Mouse (Mus musculus) ES-Bruce4 (cell line): ENCODE data around the gene Tram2.

ENCODE experiments used
- CTCF ChIP-seq: IDR thresholded peaks from one replicate; pipeline ENCODE4 v1.8.1; 2011; ENCODE audit warnings: low read depth, low read length
- POLR2A ChIP-seq: IDR thresholded peaks from one replicate; pipeline ENCODE4 v1.8.1; 2011; ENCODE audit warnings: low read length; ENCODE audit not compliant: insufficient read depth

DNA sequence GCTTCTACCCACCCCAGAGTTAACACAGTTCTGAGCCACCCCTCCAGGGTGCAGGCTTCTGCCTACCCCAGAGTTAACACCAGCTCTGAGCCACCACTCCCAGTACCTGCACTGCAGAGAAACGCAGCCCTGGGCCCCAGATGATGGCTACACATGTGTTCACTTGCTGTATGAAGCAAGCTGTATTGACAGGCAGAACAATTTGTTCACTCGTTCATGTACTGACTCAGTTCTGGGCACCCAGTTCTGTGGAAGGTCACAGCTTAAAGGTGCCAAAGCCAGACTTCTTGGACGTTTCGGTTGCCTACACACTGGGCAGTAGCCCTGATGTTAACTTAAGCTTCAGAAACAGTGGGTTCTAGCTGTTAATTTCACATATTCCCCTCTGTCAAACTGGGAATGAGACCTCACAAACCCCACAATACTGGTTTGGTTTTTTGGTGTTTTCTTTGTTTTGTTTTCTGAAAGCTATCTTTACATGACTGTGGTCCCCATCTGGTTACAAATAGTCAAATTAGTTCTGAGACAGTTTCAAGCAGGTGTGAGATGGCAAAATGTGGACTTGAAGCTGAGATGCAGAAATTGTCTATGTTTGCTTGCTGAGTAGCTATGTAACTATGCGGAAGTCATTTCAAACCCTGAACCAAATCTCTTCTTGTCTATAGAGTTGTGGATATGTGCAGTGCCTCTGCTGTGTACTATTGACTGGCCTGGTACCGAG is 41.0 kb downstream of the Tram2 start:
- TF ChIP-seq CTCF (no peak), POLR2A (no peak)
